Mouse (Mus musculus) R1 (cell line): Measurements from ENCODE around the gene Scgb1b3.

ENCODE experiments used
- DNase-seq: peaks from one replicate; pipeline ENCODE4 v3.0.0-alpha.2; 2018; ENCODE audit warnings: low read depth, low spot score

Scgb1b3 gene

DNA sequence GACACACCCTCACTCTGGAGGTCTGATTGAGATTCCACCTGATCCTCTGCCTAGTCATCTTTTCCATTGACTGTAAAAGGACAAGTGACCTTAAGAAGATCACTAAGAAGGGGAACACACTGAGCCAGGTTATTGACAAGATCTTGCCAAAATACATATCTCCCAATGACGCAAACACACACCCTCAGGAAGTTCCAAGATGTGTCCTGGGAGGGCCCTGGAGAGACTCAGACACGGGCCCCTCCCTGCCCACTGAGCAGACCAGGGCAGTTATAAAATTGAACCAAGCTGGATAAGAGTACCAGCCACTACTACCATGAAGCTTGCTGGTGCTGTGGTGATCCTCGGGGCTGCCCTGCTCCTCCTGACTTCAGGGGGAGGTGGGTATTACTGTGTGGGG, at the start of gene Scgb1b3:
Gene Scgb1b3 (plus strand): TSS at position 301 of the 400 bp plus-strand sequence.
- DNase-seq, result no peak

DNA sequence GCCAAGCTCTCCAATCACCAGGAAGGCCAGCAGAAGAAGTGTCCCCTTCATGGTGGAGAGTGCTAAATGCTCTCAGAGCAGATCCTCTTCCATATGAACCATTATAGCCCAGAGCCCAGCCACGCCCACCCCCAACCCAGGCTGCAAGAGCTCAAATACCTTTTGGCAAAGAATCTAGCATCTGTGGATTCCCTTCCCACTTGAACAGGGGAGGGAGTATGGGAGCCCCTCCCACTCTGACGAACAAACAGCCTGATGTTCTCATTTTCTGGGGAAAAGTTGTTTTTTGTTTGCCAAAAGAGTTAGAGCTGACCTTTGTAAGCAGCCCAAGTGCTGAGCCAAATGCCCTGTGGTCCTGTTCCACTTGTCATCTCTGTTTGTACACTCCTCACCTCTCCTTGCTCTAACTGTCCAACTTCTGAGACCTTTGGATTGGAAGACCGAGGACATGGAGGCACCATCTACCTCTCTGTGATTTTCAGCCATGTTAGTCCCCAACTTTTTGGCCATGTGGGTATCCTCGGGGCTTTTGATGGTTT, 13.3 kb upstream of the Scgb1b3 start, which contains the start of gene Scgb2b3:
Gene Scgb2b3 (minus strand): TSS at position 51 of the 539 bp plus-strand sequence.
- DNase-seq, result no peak
